Mouse (Mus musculus): ENCODE data around the gene Bco2.

Bco2 gene

DNA sequence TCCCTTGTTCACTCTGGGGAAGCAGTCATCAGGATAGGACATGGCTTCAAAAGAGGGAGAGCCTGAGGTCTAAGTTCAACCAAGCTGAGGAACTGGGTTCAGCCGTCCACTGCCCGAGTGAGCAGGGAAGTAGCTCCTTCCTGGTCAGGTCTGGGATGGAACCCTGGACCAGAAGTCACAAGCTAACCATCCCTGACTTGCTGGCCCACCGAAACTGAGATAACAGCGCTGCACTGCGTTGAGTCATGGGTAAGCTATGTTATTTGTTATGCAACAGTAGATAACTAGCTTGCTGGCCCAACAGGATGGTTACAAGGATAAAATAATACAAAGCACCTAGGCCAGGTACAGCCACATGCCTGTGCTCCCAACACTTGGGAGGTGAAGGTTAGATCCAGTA is 39.5 kb downstream of the Bco2 start:
- DNase-seq (ENCODE audit: low spot score in 2 of 2) = no peak

DNA sequence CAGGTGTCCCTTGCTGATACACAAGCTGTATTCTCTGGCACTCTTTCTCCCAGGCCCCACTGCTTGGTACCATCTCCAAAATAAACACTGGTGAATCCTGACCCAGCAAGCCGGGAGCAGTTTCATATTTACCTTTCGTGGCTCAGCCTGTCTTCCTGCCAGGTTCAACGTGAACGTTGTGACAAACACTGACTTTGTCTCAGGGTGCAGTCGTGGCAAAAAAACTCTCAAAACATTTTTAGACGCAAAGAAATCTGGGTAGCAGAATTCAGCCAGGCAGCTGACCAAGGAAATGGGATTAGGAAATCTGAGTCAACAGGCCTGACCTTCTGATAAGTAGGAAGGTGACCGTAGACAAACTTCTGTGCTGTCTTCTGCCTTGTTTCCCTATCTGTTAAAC is 47.4 kb downstream of the Bco2 start:
- DNase-seq (ENCODE audit: low spot score in 2 of 2) = no peak

DNA sequence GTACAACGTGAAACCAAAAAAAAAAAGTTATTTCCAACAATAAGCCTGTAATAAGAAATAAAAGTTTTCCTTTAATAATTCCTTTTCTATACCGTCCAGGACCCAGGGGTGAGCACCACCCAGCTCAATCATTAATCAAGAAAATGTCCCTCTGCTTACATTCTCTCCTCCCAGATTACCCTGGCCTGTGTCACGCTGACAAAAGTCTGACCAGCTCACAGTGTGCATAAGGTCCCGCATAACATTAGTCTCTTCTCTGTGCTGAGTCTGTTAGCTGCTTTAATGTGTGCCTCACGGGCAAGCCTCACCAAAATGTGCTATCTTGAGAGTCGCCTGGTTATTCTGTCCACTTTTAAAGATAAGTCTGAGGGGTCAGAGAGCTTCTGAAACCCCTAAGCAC is 49.6 kb downstream of the Bco2 start:
- DNase-seq (ENCODE audit: low spot score in 2 of 2) = no peak

DNA sequence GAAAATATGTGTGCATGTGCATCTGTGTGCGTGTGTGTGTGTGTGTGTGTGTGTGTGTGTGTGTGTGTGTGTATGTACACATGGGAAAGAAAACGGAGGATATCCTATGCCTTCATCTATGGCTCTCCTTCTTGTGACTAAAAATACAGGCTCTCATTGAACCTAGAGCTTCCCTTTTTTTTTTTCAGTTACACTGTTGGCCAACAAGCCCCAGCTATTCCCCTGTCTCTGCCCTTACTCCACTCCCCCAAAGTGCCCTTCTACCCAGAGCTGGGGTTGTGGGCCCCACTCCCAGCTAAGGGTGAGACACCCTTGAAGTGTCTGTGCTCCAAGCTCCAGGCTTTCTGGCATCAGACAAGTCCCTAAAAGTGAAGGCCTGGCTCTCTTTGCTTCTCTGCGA is 52.0 kb downstream of the Bco2 start:
- DNase-seq (ENCODE audit: low spot score in 2 of 2) = no peak

DNA sequence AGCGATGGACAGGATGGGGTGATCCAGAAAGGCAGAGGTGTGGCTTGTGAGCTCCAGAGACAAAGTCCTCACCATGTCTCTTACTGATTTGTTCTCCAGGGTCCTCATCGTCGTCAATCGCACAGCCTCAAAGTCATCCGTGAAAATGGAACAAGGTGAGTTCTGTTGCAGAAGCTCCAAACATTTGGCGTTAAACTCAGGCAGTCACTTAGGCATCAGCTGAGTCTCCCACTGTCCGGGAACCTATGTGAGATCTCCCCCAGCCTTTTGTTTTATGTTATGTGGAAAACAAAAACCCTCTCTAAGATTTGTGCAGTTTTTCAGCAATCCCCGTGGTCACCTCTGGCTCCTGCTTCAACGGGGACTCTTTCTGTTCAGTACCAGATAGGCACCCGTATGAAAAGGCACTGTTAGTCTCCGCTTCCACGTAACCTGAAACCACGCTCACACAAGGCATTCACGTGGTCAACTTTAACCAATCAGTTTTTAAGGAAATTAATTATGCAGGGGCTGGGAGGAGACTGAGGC is 53.9 kb downstream of the Bco2 start:
- no peak for DNase-seq (ENCODE audit: low spot score in 2 of 2)

DNA sequence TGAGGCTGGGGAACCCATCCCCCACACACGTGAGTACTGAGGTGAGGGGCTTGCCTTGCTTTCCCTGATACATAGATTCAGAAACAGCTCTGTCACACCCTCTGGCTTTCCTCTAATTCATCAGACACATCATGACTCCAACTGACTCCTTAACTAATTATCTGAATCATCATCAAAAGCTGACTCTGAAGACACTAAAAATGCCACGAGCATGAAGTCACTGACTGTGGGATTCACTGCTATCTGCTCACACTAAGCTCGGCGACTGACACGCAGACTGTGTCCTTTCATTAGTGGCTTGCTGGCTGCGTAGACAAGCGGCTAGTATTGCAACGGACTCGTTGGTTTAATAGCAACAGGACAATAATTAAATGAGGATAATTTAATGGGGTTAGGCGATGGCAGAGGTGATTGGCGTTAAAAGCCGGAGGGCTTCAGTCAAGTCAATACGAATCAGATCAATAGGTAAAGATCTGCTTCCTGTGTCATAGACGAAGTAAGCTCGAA is 54.5 kb downstream of the Bco2 start:
- no peak for DNase-seq (ENCODE audit: low spot score in 2 of 2)

DNA sequence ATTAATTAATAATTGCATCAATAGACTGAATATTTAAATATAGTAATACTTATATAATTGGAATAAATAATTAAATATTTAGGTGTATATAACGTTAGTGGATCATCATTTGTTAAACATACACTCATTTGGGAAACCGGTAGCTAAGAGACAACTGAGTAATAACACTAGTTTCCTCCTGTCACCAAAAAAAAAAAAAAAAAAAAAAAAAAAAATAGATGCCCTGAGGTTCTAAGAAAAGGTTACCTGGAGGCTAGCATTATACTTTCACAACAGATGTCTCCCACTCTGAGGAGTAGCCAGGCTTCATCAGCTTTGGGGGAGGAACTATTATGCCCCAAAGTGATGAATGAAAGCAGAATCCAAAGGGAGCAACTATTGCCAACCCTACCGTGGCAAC is 55.2 kb downstream of the Bco2 start:
- DNase-seq (ENCODE audit: low spot score in 2 of 2) = no peak

DNA sequence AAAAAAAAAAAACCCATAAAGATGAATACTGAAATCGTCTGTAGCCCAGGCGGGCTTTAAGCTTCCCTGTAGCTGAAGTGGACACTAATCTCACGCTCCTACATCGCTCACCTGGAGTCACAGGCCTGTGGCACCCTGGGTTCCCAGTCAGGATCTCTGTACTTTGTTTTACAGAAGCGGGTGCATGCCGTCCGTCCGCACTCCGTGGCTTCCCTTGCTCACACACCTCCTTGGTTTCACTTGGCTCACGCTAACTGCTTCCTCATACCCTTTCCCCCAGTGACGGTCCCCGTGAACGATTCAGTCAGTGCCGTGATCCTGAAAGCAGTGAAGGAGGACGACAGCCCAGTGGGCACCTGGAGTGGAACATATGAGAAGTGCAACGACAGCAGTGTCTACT is 56.2 kb downstream of the Bco2 start:
- no peak for DNase-seq (ENCODE audit: low spot score in 2 of 2)

DNA sequence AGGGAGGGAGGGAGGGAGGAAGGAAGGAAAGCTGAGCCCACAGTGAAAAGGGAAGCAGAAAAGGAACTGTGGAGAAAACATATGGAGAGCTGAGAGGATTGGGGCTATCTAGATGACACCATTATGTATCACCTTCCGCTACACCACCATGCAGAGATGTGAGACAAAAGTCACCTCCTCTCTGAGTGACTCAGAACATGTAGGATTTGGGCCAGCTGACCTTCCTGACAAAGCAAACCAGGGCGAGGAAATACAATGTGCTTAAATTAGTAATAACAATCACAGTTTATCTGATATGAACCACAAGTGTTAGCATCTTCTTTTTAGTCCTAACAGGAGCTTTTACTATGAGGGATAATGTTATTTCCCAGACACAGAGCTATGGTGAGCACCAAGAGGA is 57.4 kb downstream of the Bco2 start:
- no peak for DNase-seq (ENCODE audit: low spot score in 2 of 2)

DNA sequence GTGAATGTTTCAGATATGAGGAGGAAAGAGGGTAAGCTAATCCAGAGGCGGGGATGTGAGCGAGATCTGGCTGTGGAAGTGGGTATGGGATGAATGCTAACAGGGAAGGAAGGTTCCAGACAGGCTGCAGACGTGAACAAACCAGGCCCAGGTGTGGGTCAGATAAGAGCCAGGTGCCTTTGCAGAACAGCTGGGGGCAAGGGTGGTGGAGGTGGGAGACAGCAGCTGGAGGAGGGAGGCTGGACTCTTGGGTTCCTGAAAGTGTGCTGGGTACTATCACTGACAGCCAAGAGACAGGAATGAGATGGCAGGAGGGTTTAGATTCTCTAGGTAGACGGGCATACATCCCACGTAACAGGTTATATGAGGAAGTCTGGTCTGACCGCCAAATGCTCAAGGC is 57.9 kb downstream of the Bco2 start:
- no peak for DNase-seq (ENCODE audit: low spot score in 2 of 2)

DNA sequence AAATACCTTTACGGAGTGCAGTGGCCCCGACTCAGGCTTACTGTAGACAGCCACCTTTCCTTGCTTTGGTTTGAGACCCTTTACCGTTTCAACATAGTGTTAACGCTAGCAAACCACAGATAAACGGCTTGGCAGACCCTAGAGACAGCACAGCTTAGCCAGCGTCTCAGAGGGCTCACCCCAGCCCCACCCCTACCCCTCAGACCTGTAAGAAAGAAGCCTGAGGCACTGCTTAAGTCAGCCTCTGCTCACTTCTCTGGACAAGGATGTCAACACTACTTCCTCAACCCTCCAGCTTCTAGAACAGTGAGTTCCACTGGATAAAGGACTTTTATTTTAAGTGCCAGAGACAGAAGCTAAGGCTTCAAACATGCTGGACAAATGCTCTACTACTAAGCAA is 58.4 kb downstream of the Bco2 start:
- DNase-seq (ENCODE audit: low spot score in 2 of 2) = no peak

DNA sequence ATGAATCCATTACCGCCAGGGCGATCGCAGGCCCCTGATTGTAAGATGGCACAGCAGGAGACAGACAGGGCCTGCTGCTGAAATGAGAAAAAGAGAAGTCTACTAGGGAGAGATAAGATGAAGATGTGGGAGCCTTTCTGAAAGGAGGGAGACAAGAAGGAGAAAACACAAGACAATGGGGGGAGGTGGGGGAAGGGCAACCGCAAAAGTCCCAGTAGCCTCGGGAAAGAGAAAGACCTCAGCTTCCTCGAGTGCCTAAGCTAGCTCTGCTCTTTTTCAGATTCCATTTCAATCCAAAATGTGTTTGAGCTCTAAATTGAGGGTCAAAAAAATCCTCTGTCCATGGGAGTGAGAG is 58.9 kb downstream of the Bco2 start:
- DNase-seq (ENCODE audit: low spot score in 2 of 2) = no peak

DNA sequence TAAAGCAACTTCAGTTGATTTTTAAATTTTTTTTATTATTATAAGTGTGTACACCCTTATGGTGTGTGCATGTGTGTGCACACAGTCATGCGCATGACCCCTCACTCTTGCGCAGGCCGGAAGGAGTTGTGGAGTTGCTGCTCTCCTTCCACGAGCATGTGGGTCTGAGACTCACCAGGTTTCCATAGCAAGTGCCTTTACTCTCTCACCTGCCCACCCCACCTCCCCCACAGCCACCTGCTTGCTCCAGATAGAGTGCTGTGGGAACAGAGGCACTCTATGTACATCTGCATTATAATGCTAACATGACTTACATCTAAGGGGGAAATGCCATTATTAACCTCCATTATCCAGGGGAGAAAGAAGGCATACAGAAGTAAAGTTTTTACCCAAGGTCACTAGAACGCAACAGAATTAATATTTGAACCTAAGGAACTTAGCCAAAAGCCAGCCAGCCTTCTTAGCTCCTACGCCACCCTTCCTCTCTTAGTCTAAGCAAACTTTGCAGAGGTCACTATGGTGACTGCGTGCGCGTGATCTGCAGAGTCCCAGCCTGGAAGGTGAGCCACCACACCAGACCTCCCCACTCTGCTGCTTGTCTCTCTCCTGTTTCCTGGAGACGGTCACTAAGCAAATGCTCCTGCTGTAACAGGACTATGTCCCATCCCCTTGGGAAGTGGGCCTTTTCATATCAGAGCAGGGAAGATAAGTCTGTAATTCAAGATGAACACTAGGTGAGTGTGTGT is 59.4 kb downstream of the Bco2 start:
- no peak for DNase-seq (ENCODE audit: low spot score in 2 of 2)

DNA sequence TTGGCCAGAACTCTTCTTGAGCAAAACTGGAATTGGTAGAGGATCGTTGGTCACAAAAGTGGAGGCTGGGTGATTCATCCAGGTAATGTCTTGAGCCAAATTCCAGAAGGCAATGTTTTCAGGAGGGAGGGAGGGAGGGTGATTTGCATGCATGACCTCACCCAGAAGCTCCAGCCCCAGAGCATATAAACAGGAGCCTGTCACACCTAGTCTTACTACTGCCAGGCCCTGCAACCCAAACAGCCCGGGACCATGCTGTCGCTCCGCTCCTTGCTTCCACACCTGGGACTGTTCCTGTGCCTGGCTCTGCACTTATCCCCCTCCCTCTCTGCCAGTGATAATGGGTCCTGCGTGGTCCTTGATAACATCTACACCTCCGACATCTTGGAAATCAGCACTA is 60.7 kb downstream of the Bco2 start, which contains the start of gene Plet1:
TSS of gene Plet1 (plus strand) at position 215 of the 400 bp plus-strand sequence.
- DNase-seq (ENCODE audit: low spot score in 2 of 2) = no peak

DNA sequence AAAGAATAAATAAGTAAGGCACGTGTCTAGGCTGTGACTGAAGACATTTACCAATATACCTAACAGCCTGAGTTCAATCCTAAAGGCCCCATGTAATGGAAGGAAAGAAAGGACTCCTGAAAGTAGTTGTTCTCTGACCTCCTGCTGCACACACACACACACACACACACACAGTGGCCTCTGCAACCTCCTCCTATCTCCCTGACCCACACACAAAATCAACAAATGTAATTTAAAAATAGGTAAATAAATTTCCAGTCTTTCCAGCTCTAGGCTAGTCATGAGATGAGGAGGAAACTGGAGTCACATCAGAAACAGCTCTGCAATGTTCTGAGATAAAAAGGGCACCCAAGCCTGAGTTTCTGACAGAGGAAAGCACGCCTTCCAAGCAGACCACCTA is 61.2 kb downstream of the Bco2 start:
- DNase-seq (ENCODE audit: low spot score in 2 of 2) = no peak

DNA sequence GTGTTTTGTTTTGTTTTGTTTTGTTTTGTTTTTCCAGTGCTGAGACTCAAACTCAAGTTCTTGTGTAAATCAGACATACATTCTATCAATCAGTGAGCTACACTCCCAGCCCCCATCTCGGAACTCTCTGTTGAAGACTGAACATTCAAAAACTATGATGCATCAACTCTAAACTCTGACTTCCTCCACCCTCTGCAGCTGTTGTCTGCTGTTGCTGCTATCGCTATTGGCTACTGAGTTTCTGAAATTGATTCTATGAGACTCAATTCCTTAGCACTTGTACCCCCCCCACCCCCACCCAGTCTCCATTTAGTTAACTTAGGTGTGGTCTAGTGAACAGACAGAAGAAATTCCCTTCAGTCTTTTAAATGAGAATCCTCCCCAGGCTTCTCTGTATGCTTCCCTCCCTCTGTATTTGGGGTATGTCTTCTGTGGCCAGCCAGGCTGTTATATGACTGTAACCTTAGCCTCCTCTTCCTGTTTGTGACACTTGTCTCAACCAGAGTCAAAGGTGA is 63.4 kb downstream of the Bco2 start:
- no peak for DNase-seq (ENCODE audit: low spot score in 2 of 2)

DNA sequence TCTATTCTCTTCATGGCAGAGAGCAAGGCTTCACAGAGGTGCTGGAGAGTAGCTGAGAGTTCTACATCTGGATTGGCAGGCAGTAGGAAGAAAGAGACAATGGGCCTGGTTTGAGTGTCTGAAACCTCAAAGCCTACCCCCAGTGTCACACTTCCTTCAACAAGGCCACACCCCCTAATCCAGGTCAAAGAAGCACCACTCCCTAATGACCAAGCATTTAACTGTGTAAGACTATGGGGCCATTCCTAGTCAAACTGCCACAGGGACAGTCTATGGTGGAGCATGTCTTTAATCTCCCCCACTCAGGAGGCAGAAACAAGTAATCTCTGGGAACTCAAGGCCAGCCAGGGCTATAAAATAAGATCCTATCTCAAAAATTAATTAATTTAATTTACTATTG is 64.1 kb downstream of the Bco2 start:
- DNase-seq (ENCODE audit: low spot score in 2 of 2) = no peak

DNA sequence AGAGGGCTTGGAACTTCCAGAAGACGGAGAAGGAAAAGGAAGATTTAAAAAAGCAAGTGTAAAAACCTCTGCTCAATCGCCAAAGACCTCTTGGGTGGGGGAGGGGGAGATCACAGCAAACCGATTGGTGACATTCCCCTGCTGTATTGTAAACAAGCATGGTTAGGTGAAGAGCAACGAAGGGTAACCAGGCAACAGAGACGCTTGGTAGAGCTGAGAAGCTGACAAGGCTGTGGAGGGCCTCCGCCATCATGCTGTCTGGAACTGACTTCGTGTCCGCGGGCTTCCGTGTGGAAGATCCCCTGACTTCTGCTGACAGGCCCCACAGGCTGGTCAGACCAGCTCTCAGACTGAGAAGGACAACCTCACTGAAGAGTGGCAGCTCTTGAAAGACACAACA is 69.5 kb downstream of the Bco2 start:
- no peak for DNase-seq (ENCODE audit: low spot score in 2 of 2)

Measured in left cerebral cortex, adult 9 months (tissue).